Mouse (Mus musculus): ENCODE data around the gene Gm20835.
"Not testable (repeated sequence)": the region's sequence is repeated elsewhere in the genome, so short reads cannot be mapped to it uniquely, and the experiment has no call there.

Gene Gm20835

GRCm38 (mm10) chrY:36735190-36735589 is at the start of gene Gm20835:
TSS of gene Gm20835 (minus strand) at chrY:36735290.
- not testable (repeated sequence) for DNase-seq (ENCODE audit: low read depth)

All from 416B (cell line).